Mouse (Mus musculus) brain, embryonic 14.5 days (tissue): Measurements from ENCODE around the gene S100a11.

Experiments used
- CTCF ChIP-seq: fragments of 200-500 bp; IDR thresholded peaks from 2 replicates; pipeline ENCODE4 v1.5.1; 2012; ENCODE audit warnings: inconsistent platforms, mild to moderate bottlenecking, moderate library complexity, borderline replicate concordance; ENCODE audit not compliant: insufficient read depth, insufficient read length; ENCODE audit errors: extremely low read depth
- POLR2A ChIP-seq: fragments of 200-500 bp; IDR thresholded peaks from 2 replicates; pipeline ENCODE4 v1.6.1; 2012; ENCODE audit warnings: mild to moderate bottlenecking, inconsistent platforms, borderline replicate concordance; ENCODE audit not compliant: poor library complexity, insufficient read depth, insufficient read length, severe bottlenecking; ENCODE audit errors: extremely low read depth

- no peak for TF ChIP-seq CTCF
- no peak for TF ChIP-seq POLR2A
Measured at GRCm38 (mm10) chr3:93547749-93548540, 27.7 kb downstream of the S100a11 start.
